Mouse (Mus musculus): ENCODE data around the gene Fam178b. TPM values are rescaled to one million over a fixed set of nuclear protein-coding genes. Genes with fewer than 3 reads are reported as not detected.

Gene Fam178b
- polyA plus RNA-seq, 1 experiment from 2014 or later = 0.87 TPM

DNA sequence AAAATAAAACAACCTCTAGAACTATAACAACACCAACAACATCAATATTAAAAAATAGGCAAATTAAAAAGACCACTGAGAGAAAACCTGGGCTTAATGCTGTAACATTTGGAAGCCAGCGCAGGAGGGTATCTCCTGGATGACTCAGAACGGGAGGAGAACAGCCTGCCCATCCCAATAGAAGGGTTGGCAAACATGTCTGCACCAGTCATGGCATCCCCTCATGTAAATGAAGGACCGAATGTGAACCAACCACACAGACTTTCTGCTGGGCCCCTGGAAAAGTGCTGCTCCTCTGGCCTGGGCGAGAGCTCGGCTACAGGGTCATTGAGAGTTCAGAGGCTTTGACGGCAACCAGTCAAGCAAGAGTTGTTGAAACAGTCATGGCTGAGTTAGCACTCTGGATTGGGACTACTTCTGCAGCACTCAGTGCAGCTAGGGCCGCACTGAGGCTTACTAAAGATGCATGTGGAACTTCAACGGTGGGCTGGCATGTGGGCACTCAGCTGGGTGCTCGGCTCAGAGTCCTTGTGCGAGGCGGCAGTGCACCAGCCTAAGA lies 17.7 kb downstream of the Fam178b start:
- TF ChIP-seq CTCF (IDR thresholded peaks at IDR 0.05; ENCODE audit: low read depth) = no peak
- H3K9me3 ChIP-seq (ENCODE audit: control insufficient read depth) = no peaks in the 10 kb centered on the region
- ATAC-seq = 0 out of 2 replicates have a peak, but pooled peaks have one; percentile 15
- no peak overlapping the region for H3K4me2 ChIP-seq (replicated peaks; ENCODE audit: low read depth)
- H3K4me3 ChIP-seq (ENCODE audit: low read depth, low read length) = no peak overlapping the region
- H3K9ac ChIP-seq (ENCODE audit: low read depth, low read length) = no peak overlapping the region
- no peaks in the 10 kb centered on the region for H3K27me3 ChIP-seq (replicated peaks; ENCODE audit: control insufficient read depth, insufficient read depth, low read length)
- H3K36me3 ChIP-seq (ENCODE audit: control insufficient read depth, insufficient read depth) = no peaks in the 10 kb centered on the region
- no peak overlapping the region for H3K27ac ChIP-seq (ENCODE audit: low read depth, low read length)
- H3K4me1 ChIP-seq (replicated peaks; ENCODE audit: control insufficient read depth, insufficient read depth, low read length) = no peaks in the 10 kb centered on the region
- 72% methylated on average over 11 of the region's 11 CpGs for WGBS

DNA sequence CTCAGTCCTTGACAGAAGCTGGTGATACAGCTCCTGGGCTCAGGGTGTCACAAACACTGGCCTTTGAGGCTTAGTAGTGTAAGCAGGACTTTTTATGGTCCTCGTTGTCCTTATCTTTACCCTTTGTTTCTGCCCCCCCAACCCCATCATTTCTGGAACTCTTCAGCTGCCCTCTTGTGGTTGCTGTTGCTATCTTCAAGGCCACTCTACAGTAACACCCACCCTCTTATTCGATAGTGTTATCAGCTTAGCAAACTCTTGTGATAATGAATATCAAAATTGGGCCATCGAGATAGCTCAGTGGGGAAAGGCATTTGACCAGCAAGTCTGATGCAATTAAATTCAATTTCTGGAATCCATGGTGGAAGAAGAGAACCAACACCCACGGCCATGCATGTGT lies 18.5 kb downstream of the Fam178b start:
- 41% methylated on average over 4 of the region's 4 CpGs for WGBS
- Histone ChIP-seq H3K4me2 (replicated peaks; ENCODE audit: low read depth) (no peak overlapping the region), H3K4me1 (replicated peaks; ENCODE audit: control insufficient read depth, insufficient read depth, low read length) (no peaks in the 10 kb centered on the region), H3K4me3 (ENCODE audit: low read depth, low read length) (no peak overlapping the region), H3K9ac (ENCODE audit: low read depth, low read length) (no peak overlapping the region), H3K9me3 (ENCODE audit: control insufficient read depth) (no peaks in the 10 kb centered on the region), H3K27ac (ENCODE audit: low read depth, low read length) (no peak overlapping the region), H3K27me3 (replicated peaks; ENCODE audit: control insufficient read depth, insufficient read depth, low read length) (no peaks in the 10 kb centered on the region), H3K36me3 (ENCODE audit: control insufficient read depth, insufficient read depth) (no peaks in the 10 kb centered on the region)
- no peak for ATAC-seq
- TF ChIP-seq CTCF (IDR thresholded peaks at IDR 0.05; ENCODE audit: low read depth) = peak; percentile 75

DNA sequence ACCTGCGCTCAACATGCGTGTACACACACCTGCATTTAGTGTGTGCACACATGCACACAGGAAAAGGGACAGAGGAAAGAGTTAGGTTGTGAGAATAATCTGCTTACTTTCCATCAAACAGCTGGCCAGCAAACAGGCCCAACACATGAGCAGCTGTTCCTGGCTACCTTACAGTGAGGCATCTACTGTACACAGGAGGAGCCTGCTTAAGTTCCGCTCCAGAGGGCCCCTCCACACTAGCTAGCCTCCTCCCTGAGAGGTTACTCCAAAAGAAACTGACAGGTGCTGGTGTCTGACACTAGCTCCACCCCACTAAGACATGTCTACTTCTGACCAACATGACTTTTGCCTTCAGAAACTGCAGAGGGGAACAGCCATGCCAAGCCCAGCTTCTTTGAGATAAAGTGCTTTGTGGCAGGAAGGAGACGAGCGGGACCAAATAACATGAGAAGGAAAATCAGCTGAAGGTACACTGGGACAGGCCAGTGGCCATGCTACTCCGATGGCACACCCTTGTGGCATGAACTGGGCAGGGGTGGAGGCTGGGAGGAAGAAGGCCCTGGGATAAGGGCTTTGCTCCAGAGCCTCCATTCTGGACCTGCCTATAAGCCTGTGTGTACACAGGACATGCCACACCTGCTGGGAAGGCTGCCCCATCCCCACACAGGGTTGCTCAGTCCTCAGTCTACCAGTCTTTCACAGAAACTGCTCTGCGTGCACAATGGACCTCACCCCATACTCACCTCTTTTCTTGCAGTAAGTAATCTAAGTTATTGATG lies 24.2 kb downstream of the Fam178b start:
- H3K36me3 ChIP-seq (ENCODE audit: control insufficient read depth, insufficient read depth) = no peaks in the 10 kb centered on the region
- no peaks in the 10 kb centered on the region for H3K27me3 ChIP-seq (replicated peaks; ENCODE audit: control insufficient read depth, insufficient read depth, low read length)
- H3K9ac ChIP-seq (ENCODE audit: low read depth, low read length) = no peak overlapping the region
- 63% methylated on average over 7 of the region's 7 CpGs for WGBS
- TF ChIP-seq CTCF (IDR thresholded peaks at IDR 0.05; ENCODE audit: low read depth) = peak; percentile 30; the same call in 1 of the 2 replicates
- H3K27ac ChIP-seq (ENCODE audit: low read depth, low read length) = no peak overlapping the region
- no peaks in the 10 kb centered on the region for H3K4me1 ChIP-seq (replicated peaks; ENCODE audit: control insufficient read depth, insufficient read depth, low read length)
- no peaks in the 10 kb centered on the region for H3K9me3 ChIP-seq (ENCODE audit: control insufficient read depth)
- H3K4me2 ChIP-seq (replicated peaks; ENCODE audit: low read depth) = no peak overlapping the region
- no peak; the same call in 1 of the 2 replicates for ATAC-seq
- H3K4me3 ChIP-seq (ENCODE audit: low read depth, low read length) = no peak overlapping the region

DNA sequence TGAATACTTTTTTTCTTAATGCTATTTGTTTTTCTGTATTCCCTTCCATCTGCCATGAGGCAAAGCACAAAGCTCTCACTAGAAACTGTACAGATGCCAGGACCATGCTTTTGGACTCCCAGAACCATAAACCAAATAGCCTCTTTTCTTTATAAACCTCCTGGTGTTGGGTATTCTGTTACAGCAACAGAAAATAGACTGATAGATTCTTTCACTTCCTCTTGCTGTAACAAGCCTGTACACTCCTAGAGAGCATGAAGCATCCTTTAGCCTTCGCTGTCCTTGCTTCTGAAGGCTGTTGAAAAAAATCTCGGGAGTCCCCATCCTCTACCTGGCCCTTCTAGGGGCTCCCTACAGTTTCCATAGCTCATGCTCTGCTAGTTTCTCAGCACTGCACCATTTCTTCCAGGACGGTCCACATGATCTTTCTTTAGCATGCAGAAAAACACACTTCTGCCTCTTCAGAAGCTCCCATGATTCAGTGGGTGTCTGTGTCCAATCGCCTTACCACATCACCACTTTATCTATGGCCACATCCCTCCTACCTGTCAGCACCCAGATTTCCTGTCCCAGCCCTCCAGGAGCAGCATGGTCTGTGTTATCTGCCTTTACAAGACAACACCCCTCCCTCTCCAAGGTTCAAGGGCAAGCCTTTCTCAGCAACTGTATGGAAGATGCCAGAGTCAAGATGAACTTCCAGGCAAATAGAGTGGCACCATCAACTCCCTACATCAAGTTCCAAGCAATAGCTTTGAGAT lies 25.1 kb downstream of the Fam178b start:
- no peak for ATAC-seq
- H3K27ac ChIP-seq (ENCODE audit: low read depth, low read length) = no peak overlapping the region
- no peak overlapping the region for H3K9ac ChIP-seq (ENCODE audit: low read depth, low read length)
- no peak overlapping the region for H3K4me2 ChIP-seq (replicated peaks; ENCODE audit: low read depth)
- WGBS = 73% methylated on average over 4 of the region's 4 CpGs
- H3K36me3 ChIP-seq (ENCODE audit: control insufficient read depth, insufficient read depth) = no peaks in the 10 kb centered on the region
- H3K4me1 ChIP-seq (replicated peaks; ENCODE audit: control insufficient read depth, insufficient read depth, low read length) = no peaks in the 10 kb centered on the region
- no peak overlapping the region for H3K4me3 ChIP-seq (ENCODE audit: low read depth, low read length)
- H3K27me3 ChIP-seq (replicated peaks; ENCODE audit: control insufficient read depth, insufficient read depth, low read length) = no peaks in the 10 kb centered on the region
- H3K9me3 ChIP-seq (ENCODE audit: control insufficient read depth) = no peaks in the 10 kb centered on the region
- no peak for TF ChIP-seq CTCF (IDR thresholded peaks at IDR 0.05; ENCODE audit: low read depth)

DNA sequence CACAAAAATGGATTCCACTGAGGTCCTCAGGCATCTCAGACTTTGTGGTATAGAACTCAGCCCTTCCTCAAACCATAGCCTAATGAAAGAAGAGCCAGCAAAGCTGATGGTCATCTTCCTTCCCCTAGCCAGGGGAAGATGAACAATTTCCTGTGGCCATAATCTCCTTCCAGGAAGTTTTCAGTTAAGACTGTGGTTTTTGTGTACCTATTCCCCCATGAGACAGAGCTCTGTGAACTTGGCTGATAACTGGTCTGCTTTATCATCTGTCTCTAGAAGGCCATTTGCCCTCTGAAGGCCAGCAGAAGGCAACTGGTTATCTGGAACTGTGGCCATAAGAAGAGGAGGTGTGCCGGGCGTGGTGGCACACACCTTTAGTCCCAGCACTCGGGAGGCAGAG lies 26.8 kb downstream of the Fam178b start:
- 71% methylated on average over 3 of the region's 3 CpGs for WGBS
- H3K9ac ChIP-seq (ENCODE audit: low read depth, low read length) = no peak overlapping the region
- H3K4me2 ChIP-seq (replicated peaks; ENCODE audit: low read depth) = no peak overlapping the region
- H3K36me3 ChIP-seq (ENCODE audit: control insufficient read depth, insufficient read depth) = no peaks in the 10 kb centered on the region
- TF ChIP-seq CTCF (IDR thresholded peaks at IDR 0.05; ENCODE audit: low read depth) = no peak
- no peaks in the 10 kb centered on the region for H3K27me3 ChIP-seq (replicated peaks; ENCODE audit: control insufficient read depth, insufficient read depth, low read length)
- no peaks in the 10 kb centered on the region for H3K4me1 ChIP-seq (replicated peaks; ENCODE audit: control insufficient read depth, insufficient read depth, low read length)
- no peak for ATAC-seq
- H3K4me3 ChIP-seq (ENCODE audit: low read depth, low read length) = no peak overlapping the region
- no peaks in the 10 kb centered on the region for H3K9me3 ChIP-seq (ENCODE audit: control insufficient read depth)
- H3K27ac ChIP-seq (ENCODE audit: low read depth, low read length) = no peak overlapping the region

DNA sequence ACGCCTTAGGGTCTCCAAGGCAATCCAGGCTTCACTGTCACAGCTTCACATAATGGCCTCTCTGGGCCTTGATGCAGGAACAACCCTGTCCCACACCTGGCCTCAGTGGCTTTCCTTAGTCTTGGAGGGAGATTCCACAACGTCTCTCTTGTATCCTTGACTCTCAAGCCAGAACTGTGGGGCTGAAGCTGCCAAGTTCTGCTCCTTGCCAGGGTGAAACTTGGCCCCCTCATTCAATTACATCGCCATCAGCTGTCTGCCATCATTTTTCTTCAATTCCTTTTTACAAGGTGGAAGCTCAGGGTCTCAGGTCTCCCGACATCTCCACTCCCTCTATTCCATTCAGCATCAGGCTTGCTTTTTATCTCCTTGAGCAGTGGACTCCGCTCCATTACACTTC lies 27.9 kb downstream of the Fam178b start:
- 83% methylated on average over 5 of the region's 5 CpGs for WGBS
- Histone ChIP-seq H3K4me1 (replicated peaks; ENCODE audit: control insufficient read depth, insufficient read depth, low read length) (no peaks in the 10 kb centered on the region), H3K4me3 (ENCODE audit: low read depth, low read length) (no peak overlapping the region), H3K4me2 (replicated peaks; ENCODE audit: low read depth) (no peak overlapping the region), H3K27me3 (replicated peaks; ENCODE audit: control insufficient read depth, insufficient read depth, low read length) (no peaks in the 10 kb centered on the region), H3K27ac (ENCODE audit: low read depth, low read length) (no peak overlapping the region), H3K9ac (ENCODE audit: low read depth, low read length) (no peak overlapping the region), H3K36me3 (ENCODE audit: control insufficient read depth, insufficient read depth) (no peaks in the 10 kb centered on the region), H3K9me3 (ENCODE audit: control insufficient read depth) (no peaks in the 10 kb centered on the region)
- no peak for TF ChIP-seq CTCF (IDR thresholded peaks at IDR 0.05; ENCODE audit: low read depth)
- ATAC-seq = no peak

All from intestine, postnatal 0 days (tissue).